Mouse (Mus musculus): Measurements from ENCODE around the gene Btbd18. TPM values are rescaled to one million over a fixed set of nuclear protein-coding genes. Genes with fewer than 3 reads are reported as not detected.
"Not testable (repeated sequence)": the region's sequence is repeated elsewhere in the genome, so short reads cannot be mapped to it uniquely, and the experiment has no call there.

Btbd18 gene
- total RNA-seq, 2 experiments from 2014 or later: not detected

DNA sequence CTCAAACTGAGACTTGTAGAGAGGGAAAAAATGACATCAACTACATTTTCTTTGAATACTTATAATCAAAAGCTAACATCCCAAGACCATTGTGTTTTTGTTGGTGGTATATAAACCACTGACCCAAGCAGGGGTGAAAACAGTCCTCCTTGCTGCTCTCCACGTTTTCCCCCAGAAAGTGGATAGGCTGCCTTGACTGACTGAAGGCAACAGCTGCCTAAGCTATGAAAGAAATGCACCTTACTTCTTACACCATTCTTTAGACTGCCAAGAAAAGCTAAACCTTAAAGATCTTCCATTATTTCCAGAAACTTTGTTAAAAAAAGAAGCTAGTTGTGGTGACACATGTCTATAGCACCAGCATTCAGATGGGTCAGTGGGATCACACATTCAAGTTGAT, 12.7 kb upstream of the Btbd18 start:
- ATAC-seq (replicated peaks; ENCODE audit: poor library complexity, severe bottlenecking): no peak

DNA sequence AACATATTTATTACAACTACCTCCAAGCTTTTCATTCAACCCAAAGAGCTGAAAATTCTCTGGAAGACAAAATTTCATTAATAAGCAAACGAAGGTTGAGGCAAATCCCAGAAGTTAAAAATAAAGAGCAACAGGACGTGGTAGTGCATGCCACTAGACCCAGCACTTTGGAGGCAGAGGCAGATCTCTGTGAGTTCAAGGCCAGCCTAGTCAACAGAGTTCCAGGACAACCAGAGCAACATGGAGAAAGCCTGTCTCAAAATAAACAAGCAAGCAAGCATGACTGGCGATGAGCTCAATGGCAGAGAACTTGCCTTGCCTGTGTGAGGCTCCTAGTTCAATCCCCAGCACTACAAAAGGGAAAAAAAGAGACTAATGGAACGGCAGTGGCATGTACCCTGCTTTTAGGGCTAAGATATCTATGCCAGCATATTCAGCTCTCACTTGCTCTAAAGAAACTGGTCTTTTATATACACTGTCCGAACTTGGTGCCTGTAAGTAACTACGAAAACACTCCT, 11.8 kb upstream of the Btbd18 start:
- no peak for ATAC-seq (replicated peaks; ENCODE audit: poor library complexity, severe bottlenecking)

DNA sequence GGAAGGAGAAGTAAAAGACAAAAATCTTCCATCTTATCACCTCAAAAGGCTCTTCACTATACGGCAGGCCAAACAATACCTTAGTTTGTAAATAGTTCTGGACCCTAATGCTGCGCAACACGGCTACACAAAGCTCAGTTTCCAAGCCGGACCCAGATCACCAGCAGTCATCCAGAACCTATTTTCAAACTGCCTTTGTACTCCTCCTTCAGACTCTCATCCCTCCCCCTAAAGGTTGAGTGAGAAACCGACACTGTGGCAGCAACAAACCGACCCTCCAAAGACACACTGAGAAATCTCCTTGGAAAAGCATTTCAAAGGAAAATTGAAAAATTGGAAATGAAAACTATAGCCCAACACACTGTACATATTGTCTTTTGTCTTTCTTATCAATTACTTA, 10.5 kb upstream of the Btbd18 start:
- ATAC-seq (replicated peaks; ENCODE audit: poor library complexity, severe bottlenecking): no peak

DNA sequence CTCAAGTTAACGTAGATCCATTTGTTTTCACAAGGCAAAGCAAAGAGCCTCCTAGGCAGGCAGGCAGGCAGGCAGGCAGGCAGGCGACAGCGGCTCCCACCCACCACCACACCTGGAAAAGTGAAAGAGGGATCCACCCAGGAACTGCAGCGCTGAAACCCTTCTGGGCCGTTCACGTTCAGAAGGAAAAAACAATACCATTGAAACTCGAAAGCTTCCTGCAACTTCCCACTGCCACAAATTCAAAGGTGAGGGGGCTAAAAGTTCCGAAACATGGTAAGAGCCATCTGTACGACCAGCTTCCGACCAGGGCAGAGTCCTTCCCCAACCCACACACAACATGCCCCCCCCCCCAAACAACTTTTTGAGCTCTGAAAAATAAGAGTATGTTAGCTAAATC, 9.2 kb upstream of the Btbd18 start:
- peak; percentile 12; the same call in 1 of the 2 replicates for ATAC-seq (replicated peaks; ENCODE audit: poor library complexity, severe bottlenecking)

DNA sequence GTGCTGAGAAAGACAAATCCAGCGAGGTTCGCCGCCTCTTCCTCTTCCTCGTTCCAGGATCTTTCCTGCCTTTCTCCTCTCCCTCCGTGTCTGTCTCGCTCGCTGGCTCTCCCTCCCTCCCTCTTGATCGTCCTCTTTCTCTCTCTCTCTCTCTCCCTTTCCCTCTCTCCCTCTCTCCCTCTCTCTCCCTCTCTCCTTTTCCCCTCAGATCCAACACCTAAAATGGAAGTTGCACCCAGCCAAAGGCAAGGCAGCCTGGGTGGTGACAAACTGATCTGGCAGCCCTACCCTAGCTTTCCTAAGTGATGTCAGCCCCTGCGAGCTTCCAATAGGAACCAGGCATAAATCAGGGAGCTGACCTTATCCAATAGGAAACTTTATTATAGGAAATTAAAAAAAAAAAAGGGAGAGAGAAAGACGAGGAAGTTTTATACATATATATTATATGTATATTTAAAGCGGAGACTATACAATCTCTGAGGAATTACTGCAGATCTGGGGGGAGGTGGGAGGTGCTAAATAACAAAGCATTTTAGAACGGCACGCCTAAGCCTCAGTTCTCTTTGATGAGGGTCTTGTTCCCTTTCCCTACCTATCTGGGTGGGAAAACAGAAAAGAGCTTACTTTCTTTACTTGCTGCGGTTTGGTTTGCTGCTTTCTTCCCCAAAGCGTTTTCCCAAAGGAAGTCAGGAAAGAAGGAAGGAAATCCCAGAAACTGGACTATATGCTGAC, 8.2 kb upstream of the Btbd18 start, which contains the start of gene Ctnnd1:
Gene Ctnnd1 (minus strand): TSS at position 302 of the 732 bp plus-strand sequence.
- peak; percentile 98 for ATAC-seq (replicated peaks; ENCODE audit: poor library complexity, severe bottlenecking)

DNA sequence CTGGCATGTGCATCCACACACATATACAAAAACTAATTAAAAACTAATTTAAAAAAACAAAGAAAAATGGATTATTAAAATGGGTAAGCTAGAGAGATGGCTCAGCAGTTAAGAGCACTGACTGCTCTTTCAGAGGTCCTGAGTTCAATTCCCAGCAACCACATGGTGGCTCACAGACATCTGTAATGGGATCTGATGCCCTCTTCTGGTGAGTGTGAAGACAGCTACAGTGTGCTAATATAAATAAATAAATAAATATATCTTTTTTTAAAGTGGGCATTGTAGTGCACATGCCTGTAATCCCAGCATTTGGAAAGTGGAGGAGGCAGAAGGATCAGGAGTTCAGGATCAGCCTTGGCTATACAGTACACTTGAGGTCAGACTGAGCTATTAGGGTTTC, 5.5 kb upstream of the Btbd18 start:
- ATAC-seq (replicated peaks; ENCODE audit: poor library complexity, severe bottlenecking): no peak

DNA sequence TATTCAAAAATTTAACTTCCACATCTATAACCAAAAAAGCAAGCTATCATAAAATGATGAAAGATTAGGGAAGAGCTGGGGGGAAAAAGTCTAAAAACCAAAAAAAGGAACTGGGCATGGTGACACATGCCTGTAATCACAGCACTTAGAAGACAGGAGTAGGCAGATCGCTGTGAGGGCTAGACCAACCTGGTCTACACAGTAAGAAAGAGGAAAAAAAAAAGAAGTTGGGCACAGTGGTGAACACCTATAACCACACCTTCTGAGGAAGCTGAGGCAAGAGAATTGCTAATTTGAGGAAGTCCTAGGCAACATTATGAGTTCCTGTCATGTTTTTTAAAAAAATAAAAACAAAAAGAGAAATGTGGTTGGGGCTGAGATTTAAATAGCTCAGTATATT, 3.0 kb upstream of the Btbd18 start:
- peak; percentile 95 for ATAC-seq (replicated peaks; ENCODE audit: poor library complexity, severe bottlenecking)

DNA sequence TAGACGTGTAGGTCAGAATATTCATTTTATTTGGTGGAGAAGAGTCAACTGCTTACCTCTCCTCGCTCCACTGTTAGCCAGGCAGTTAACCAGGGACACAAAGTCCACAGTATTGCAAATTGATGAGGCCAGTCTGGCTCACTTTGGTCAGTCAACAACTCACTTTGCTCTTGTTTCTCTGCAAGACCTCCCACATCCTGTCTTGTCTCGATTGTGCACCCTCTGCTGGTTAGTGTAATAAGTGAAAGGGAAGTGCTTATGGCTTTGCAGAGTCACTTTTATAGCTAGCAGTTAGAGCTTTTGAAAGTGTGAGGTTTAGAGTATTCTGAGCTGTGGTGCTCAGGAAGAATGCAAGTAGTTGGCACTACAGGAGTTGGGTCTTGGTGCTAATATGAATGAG, 1.4 kb downstream of the Btbd18 start:
- peak; percentile 72 for ATAC-seq (replicated peaks; ENCODE audit: poor library complexity, severe bottlenecking)

DNA sequence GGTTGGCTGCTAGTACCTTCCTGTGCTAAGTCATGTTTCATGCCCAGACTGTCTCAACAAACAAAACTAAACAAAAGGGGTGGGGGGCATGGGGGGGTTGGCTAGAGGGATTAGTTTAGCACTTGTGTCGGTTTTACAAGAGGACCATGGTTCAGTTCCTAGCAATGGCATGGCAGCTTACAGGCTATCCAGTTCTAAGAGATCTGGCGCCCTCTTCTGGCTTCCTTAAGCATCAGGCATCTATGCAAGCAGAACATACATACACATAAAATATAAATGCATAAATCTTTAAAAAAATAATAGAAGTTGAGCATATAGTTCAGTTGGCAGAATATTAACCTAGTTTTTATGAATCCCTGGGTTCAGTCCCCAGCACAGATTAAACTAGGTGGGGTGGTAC, 4.0 kb downstream of the Btbd18 start:
- ATAC-seq (replicated peaks; ENCODE audit: poor library complexity, severe bottlenecking): peak; percentile 71

DNA sequence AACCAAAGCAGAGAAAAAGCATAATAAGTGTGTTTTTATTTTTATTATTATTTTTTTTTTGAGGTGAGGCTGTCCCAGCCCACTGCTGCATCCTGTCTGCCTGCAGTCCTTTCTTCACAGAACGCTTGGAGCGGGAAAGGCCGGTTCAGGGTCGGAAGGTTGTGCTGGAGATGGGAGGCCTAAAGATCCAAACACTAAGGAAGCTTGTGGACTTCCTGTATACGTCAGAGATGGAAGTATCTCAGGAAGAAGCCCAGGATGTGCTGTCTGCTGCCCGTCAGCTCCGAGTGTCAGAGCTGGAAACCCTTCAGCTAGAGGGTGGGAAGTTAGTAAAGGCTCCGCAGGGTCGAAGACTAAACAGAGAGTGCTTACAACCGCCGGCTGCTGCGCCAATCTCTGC, 7.2 kb downstream of the Btbd18 start:
- ATAC-seq (replicated peaks; ENCODE audit: poor library complexity, severe bottlenecking): no peak

DNA sequence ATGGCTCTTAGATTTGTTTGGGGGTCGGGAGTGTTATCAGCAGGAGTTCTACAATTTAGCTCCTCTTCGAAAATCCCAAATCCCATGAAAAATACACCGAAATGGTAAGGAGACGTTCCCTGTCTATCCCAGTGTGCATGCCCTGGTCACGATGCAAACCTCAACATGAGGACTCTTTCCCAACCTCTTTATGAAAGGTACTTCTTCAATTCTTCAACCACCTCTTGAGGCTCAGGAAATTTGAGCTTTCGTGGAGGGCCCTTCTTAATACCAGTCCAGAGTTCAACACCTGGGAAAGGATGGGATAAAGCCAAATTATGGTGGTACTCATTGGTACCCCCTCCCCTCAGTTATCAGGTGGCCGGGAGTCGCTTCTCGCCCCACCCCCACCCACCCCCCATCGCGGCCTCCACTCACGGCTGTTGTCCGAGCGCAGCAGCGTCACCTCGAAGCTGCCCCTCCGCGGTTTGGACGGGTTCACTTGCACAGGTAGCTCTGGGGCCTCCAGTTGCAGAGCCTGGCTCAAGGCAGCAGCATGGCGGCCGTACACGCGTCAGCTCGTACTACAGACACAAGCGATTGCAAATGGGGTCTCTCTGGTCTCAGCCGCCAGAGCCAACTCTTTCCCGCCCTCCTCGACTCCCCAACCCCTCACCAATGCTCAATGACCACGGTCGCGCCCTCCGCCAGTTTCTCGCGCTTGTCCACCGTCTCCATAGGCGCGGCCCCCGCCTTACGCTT, 11.1 kb downstream of the Btbd18 start:
- ATAC-seq (replicated peaks; ENCODE audit: poor library complexity, severe bottlenecking): peak; percentile 47

DNA sequence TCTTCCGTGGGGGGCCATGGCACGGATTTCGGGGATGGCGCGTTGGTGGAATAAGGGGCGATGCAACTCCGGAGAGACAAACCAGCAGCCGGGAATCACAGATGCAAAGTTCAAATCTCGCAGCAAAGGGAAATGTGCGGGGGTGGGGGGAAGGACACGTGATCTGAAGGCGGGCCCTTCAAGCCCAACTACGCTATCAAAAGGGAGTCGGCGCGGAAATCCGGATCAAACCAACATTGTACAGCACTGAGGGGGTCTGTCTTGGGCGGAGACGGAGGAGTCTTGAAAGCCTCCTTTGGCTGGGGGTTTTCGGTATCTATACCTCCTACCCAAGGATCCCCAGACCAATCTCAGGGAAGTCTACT, 11.7 kb downstream of the Btbd18 start, which contains the start of gene Selenoh:
Gene Selenoh (minus strand): TSS at position 202 of the 365 bp plus-strand sequence.
- peak; percentile 86 for ATAC-seq (replicated peaks; ENCODE audit: poor library complexity, severe bottlenecking)

DNA sequence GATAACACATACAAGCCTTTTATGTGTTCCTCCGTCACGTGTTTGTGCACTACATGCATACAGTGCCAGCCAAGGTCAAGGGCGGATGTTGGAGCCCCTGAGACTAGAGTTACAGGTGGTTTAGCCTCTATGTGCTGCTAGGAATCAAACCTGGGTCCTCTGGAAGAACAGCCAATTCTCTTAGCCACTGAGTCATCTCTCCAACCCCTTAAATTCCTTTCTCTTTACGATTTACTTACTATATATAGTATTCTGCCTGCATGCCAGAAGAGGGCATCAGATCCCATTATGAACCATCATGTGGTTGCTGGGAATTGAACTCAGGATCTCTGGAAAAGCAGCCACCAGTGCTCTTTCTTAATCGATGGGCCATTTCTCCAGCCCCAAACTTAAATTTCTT, 12.7 kb downstream of the Btbd18 start:
- not testable (repeated sequence) for ATAC-seq (replicated peaks; ENCODE audit: poor library complexity, severe bottlenecking)

DNA sequence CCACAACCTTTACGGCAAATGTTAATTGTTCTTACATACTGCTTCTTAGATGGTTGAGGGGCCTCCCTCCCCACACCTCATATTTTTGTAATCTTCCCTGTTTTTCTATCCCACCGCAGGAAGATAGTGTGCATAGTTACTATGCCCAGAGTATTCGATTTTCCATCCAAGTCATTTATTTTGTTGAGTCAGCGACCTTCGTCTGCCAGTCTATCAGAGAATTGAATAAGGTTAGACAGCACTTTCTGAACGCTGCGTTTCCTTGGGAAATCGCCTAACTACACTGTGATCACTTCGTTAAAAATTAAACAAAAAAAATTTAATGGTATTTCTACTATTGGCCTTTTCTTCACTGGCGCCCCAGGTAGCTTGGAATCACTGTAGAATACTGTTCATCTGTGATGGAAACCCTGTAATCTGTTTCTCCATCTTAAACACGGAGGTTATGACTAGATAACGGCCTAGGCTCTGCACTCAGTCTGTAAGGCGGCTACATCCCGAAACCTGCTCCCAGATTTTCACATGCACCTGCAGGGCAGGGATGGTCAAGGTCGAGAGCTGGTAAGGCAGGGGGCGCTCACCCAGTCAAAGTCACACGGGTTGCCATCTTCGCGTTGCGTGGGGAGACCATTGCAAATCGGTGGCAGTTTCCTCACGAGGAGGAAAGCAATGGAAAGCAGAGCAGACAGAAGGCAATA, 18.5 kb downstream of the Btbd18 start:
- peak; percentile 42 for ATAC-seq (replicated peaks; ENCODE audit: poor library complexity, severe bottlenecking)

DNA sequence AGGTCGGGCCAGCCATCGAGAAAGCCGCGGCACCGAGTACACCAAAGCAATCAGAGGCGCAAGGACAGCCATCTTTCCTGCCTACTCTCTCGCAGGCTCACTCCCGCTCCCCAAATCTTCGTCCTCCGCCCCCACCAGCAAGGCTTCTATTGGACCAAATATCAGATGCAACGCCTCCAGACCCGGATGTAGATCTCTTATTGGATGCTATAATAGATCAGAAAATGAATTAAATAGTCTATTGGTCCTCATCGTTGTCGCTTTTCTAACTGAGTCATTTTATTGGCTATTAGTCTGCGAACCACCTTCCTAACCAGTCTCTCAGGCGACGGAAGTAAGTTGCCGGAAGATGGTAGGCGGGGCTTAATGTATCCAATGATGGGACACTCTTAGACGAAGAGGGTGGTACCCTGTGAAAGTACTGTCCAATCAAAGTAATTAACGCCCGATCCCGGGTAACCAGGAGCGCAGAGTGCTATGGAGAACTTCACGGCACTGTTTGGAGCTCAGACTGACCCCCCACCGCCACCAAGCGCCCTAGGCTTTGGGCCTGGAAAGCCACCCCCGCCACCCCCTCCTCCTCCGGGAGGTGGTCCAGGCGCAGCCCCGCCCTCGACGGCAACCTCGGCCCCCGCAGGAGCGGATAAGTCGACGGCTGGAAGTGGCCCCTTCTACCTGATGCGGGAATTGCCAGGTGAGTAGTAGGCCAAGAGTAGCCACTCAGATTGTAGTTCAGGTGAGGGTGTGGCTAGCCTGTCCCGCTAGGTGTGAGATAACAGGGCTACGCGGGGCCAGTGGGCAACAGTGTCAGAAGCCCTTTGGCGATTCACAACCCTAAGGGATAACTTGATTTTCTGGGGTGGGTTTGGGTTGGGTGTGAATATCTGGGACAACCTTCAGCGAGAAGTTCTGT, 19.3 kb downstream of the Btbd18 start, which contains the start of the genes Gm28635 and Med19:
Gene Gm28635 (minus strand): TSS at position 74 of the 913 bp plus-strand sequence.
Gene Med19 (plus strand): TSS at position 435 of the 913 bp plus-strand sequence.
- peak; percentile 96 for ATAC-seq (replicated peaks; ENCODE audit: poor library complexity, severe bottlenecking)

DNA sequence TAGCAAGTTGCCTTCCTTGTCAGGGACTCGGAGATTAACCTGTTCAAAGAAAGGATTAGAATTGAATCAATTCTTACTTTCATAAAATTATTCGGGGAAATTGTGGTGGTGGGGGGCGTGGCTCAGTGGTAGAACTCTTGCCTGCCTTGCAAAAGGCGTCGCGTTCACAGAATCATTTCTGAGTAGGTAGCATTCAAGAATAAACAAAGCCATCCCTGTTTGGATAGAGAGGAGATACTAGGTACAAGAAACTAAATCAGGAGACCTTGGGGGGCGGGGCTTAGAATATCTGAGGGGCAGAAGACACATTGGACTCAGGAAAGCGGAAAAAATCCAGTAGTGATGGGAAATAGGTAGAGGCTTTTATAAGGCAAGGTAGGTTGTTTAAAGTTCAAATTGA, 20.1 kb downstream of the Btbd18 start, which contains the start of gene Tmx2:
Gene Tmx2 (minus strand): TSS at position 125 of the 400 bp plus-strand sequence.
- no peak for ATAC-seq (replicated peaks; ENCODE audit: poor library complexity, severe bottlenecking)

DNA sequence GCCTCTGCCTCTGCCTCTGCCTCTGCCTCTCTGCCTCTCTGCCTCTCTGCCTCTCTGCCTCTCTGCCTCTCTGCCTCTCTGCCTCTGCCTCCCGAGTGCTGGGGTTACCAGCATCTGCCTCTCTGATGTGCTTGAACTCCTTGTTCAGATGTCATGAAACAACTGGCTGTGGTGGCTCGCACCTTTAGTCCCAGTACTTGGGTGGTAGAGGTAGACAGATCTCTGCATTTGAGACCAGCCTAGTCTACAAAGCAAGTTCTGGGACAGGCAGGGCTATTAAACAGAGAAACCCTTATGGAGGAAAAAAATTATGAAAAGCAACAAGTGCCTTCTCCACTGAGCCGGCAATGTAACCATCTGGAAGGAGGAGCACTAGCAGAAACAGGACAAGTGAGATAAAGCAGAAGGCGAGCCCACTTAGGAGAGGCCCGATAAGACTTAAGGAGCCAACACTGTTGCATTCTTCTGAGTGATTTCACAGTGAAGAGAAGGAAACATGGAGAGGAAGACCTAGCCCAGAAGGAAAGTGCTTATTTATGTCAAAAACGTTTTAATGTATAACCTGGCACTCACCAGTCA, 23.8 kb downstream of the Btbd18 start:
- ATAC-seq (replicated peaks; ENCODE audit: poor library complexity, severe bottlenecking): no peak

DNA sequence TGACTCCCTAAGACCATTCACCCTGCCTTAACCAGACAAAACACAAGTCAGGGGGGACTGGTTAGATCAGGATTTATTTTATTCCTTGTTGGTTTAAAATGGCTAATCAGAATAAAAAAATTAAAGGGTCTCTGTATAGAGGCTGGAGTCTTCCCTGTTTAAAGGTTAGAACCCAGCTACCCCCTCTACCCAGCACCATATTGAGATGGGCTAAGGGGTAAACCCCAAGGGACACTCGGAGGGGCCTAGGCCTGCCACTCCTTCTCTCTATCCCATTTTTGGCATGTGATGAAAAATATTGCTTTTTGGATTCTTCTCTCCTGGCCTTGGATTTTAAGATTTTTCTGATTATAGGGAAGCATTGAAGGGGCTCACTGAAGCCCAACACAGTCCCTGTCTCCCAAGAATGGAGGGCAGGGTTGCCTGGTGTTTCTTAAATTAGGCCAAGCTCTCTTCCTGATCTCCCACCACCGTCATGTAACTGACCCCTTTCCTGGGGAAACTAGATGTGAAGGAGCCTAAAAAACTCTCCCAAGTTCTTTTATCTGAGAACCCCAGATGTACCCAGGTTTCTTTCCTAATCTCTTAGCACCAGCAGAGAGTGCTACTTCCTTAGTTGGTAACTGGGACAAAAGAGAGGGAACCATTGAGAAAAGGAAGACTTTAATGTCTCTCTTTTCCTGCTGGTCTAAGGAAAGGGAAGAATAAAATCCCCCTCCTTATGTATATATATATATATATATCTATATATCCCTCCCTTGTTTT, 29.4 kb downstream of the Btbd18 start:
- ATAC-seq (replicated peaks; ENCODE audit: poor library complexity, severe bottlenecking): no peak
